14 mouse cellular contexts compared by ENCODE assay signal in the genomic region with DNA sequence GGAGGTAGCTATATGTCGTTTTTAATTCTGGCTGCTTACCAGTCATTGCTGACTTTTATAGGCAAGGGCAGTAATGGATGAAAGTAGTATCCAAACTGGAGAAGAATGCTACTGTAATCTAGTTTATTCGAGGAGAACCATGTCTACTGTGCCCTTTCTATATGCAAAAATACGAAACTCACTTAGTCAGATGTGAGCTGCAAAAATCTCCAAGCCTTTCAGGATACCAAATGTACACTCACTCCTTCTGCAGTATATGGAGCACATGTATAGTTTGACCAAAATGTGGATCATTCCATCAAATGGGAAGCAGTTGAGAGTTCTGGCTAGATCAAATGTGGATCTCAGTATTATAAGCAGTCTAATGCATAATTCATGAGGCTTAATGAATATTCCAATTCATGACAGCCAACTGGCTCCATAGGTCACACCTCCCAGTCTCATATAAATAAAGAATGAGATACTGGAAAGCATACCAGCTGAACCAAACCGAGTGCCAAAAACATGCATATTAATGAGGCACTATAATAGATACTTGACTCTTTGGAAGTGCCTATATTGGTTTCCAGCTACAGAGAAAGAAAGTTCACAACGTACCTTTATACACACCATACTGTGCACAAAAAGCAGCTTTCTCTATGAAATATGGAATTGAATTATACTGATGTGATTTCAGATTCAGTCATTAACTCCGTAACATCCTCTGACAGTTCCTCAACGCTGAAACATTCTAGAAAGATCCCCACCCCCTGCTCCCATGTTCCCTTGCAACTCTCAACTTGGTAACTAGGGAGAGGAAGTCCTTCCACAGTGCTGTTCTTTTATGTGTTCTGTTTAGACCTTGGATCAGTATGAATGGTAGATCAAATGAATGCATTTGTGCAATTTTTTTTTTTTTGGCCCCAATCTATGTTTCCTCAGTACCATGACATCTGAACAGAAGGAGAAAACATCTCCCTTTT.
A peak's percentile ranks its signal among the peaks of the same experiment; 100 is the strongest.
DNase-seq lines count a peak whose midpoint lies in the region; ATAC-seq lines count a peak whose summit lies in the region.
"Had no signal": no experiment of that assay in that cellular context is flagged by ENCODE, and none has a peak within 500 bp of the region (broad histone marks: within the 10 kb centered on the region; RNA-seq: fewer than 3 reads in every experiment).

No protein-coding gene starts in this region.

- peak; percentile 3 for DNase-seq in heart, adult 8-10 months (ENCODE audit: low spot score)
- DNase-seq in heart, postnatal 25 days (ENCODE audit: low spot score) = no peak
- peak; percentile 63 for DNase-seq in embryo, embryonic 10.5 days (ENCODE audit: low spot score)
- peak; percentile 76 for DNase-seq in hindbrain, embryonic 14.5 days (ENCODE audit: low spot score)
- no peak for DNase-seq in spleen, adult 18-20 months
- no peak for DNase-seq in cerebellum, adult 18-20 months
- DNase-seq in thymus, postnatal 10 days (ENCODE audit: low spot score in 2 of 2) = no peak
- DNase-seq: adrenal gland, adult 8-10 months; cerebellum, adult 9-11 months; thymus, postnatal 4 days had no signal

- H3K4me3 ChIP-seq in hindbrain, embryonic 14.5 days (replicated peaks; ENCODE audit: low read length) = no peak overlapping the region
- no peak overlapping the region for H3K4me3 ChIP-seq in neural tube, embryonic 13.5 days
- H3K4me3 ChIP-seq: erythroblast, embryonic 14.5 days; lung, embryonic 15.5 days had no signal

- 21% methylated on average over 7 of the region's 7 CpGs for WGBS in hindbrain, embryonic 14.5 days
- 23% methylated on average over 7 of the region's 7 CpGs for WGBS in neural tube, embryonic 13.5 days

- H3K4me2 ChIP-seq in hindbrain, embryonic 14.5 days (replicated peaks) = peak overlapping the region; percentile 38
- peak overlapping the region; percentile 15 for H3K4me2 ChIP-seq in neural tube, embryonic 13.5 days
- H3K4me2 ChIP-seq: lung, embryonic 15.5 days had no signal

- H3K36me3 ChIP-seq in hindbrain, embryonic 14.5 days (replicated peaks; ENCODE audit: control insufficient read depth, insufficient read depth) = no peaks in the 10 kb centered on the region
- H3K36me3 ChIP-seq in neural tube, embryonic 13.5 days = no peaks in the 10 kb centered on the region
- H3K36me3 ChIP-seq: lung, embryonic 15.5 days had no signal

- H3K4me1 ChIP-seq in hindbrain, embryonic 14.5 days (replicated peaks; ENCODE audit: control insufficient read depth, insufficient read depth, low read length) = peaks cover 14% of the 10 kb centered on the region; the same call in 1 of the 2 replicates
- H3K4me1 ChIP-seq in neural tube, embryonic 13.5 days (replicated peaks) = peaks cover 24% of the 10 kb centered on the region
- H3K4me1 ChIP-seq: lung, embryonic 15.5 days had no signal

- H3K27me3 ChIP-seq in hindbrain, embryonic 14.5 days (ENCODE audit: control insufficient read depth, insufficient read depth, low read length) = no peaks in the 10 kb centered on the region
- H3K27me3 ChIP-seq in neural tube, embryonic 13.5 days = no peaks in the 10 kb centered on the region
- H3K27me3 ChIP-seq: lung, embryonic 15.5 days; Patski had no signal

- peak overlapping the region; percentile 76 for H3K27ac ChIP-seq in hindbrain, embryonic 14.5 days
- H3K27ac ChIP-seq in neural tube, embryonic 13.5 days (replicated peaks) = peak overlapping the region; percentile 68
- H3K27ac ChIP-seq: lung, embryonic 15.5 days had no signal

- ATAC-seq in hindbrain, embryonic 14.5 days (ENCODE audit: low FRiP score) = peak; percentile 91
- peak; percentile 95 for ATAC-seq in neural tube, embryonic 13.5 days (ENCODE audit: low read depth)
- ATAC-seq: Patski had no signal

- no peak overlapping the region for H3K9ac ChIP-seq in hindbrain, embryonic 14.5 days
- H3K9ac ChIP-seq in neural tube, embryonic 13.5 days = no peak overlapping the region
- H3K9ac ChIP-seq: lung, embryonic 15.5 days had no signal

- H3K9me3 ChIP-seq in hindbrain, embryonic 14.5 days (ENCODE audit: control insufficient read depth, low read length) = no peaks in the 10 kb centered on the region
- no peaks in the 10 kb centered on the region for H3K9me3 ChIP-seq in neural tube, embryonic 13.5 days
- H3K9me3 ChIP-seq: lung, embryonic 15.5 days had no signal

- intact Hi-C loops in heart, postnatal 25 days (cut with DNase I) = no loop called here

Comparison
In these comparisons a context has a peak if more than half of its experiments do, and no peak if none do; other contexts are left out.
1. DNase-seq: peak in heart, adult 8-10 months (single experiment), embryo, embryonic 10.5 days (single experiment) and hindbrain, embryonic 14.5 days (single experiment); none in heart, postnatal 25 days (single experiment), spleen, adult 18-20 months (0 of 2), cerebellum, adult 18-20 months (0 of 2) and thymus, postnatal 10 days (0 of 2).